Mouse (Mus musculus): ENCODE results near the gene Sh3bp2. TPM values are rescaled to one million over a fixed set of nuclear protein-coding genes. Genes with fewer than 3 reads are reported as not detected.

Gene Sh3bp2
- polyA plus RNA-seq, 1 experiment from 2014 or later = 17.1 TPM

GRCm38 (mm10) chr5:34502411-34502810 is 23.2 kb upstream of the Sh3bp2 start:
- Histone ChIP-seq H3K4me3 (ENCODE audit: low read length) (no peak overlapping the region), H3K4me2 (ENCODE audit: low read length) (no peak overlapping the region), H3K27ac (ENCODE audit: low read depth, low read length) (no peak overlapping the region), H3K9me3 (ENCODE audit: control insufficient read depth, low read length) (no peaks in the 10 kb centered on the region), H3K36me3 (ENCODE audit: control insufficient read depth, insufficient read depth, low read length) (no peaks in the 10 kb centered on the region), H3K4me1 (ENCODE audit: control insufficient read depth, insufficient read depth, low read depth, low read length) (no peaks in the 10 kb centered on the region), H3K27me3 (replicated peaks; ENCODE audit: control insufficient read depth, insufficient read depth, low read length) (no peaks in the 10 kb centered on the region), H3K9ac (ENCODE audit: low read depth, low read length) (no peak overlapping the region)
- ATAC-seq = no peak
- 91% methylated on average over 1 of the region's 1 CpGs for WGBS

GRCm38 (mm10) chr5:34502821-34503220 is 22.8 kb upstream of the Sh3bp2 start:
- Histone ChIP-seq H3K9ac (ENCODE audit: low read depth, low read length) (no peak overlapping the region), H3K9me3 (ENCODE audit: control insufficient read depth, low read length) (no peaks in the 10 kb centered on the region), H3K27me3 (replicated peaks; ENCODE audit: control insufficient read depth, insufficient read depth, low read length) (no peaks in the 10 kb centered on the region), H3K4me1 (ENCODE audit: control insufficient read depth, insufficient read depth, low read depth, low read length) (no peaks in the 10 kb centered on the region), H3K4me3 (ENCODE audit: low read length) (no peak overlapping the region), H3K27ac (ENCODE audit: low read depth, low read length) (no peak overlapping the region), H3K36me3 (ENCODE audit: control insufficient read depth, insufficient read depth, low read length) (no peaks in the 10 kb centered on the region), H3K4me2 (ENCODE audit: low read length) (no peak overlapping the region)
- no peak for ATAC-seq
- WGBS = 69% methylated on average over 6 of the region's 6 CpGs

GRCm38 (mm10) chr5:34512486-34512885 is 13.2 kb upstream of the Sh3bp2 start:
- ATAC-seq = no peak
- WGBS = 92% methylated on average over 3 of the region's 3 CpGs

GRCm38 (mm10) chr5:34513466-34514217 is 12.0 kb upstream of the Sh3bp2 start, which contains the start of gene Tnip2:
Gene Tnip2 (minus strand): TSS chr5:34513991.
- Histone ChIP-seq H3K4me3 (ENCODE audit: low read length) (peak within 1 kb of the TSS; percentile 77), H3K27me3 (replicated peaks; ENCODE audit: control insufficient read depth, insufficient read depth, low read length) (peaks cover 3% of the 10 kb centered on the region; the same call in 1 of the 2 replicates), H3K9ac (ENCODE audit: low read depth, low read length) (peak within 1 kb of the TSS; percentile 86), H3K4me2 (ENCODE audit: low read length) (peak within 1 kb of the TSS; percentile 95), H3K9me3 (ENCODE audit: control insufficient read depth, low read length) (no peaks in the 10 kb centered on the region), H3K27ac (ENCODE audit: low read depth, low read length) (peak within 1 kb of the TSS; percentile 24; the same call in 1 of the 2 replicates), H3K4me1 (ENCODE audit: control insufficient read depth, insufficient read depth, low read depth, low read length) (peaks cover 9% of the 10 kb centered on the region), H3K36me3 (ENCODE audit: control insufficient read depth, insufficient read depth, low read length) (no peaks in the 10 kb centered on the region)
- under 1% methylated on average over 63 of the region's 64 CpGs for WGBS
- ATAC-seq = peak; percentile 98

More at GRCm38 (mm10) chr5:34512486-34512885, 13.2 kb upstream of the Sh3bp2 start:
- no peak overlapping the region for H3K9ac ChIP-seq (ENCODE audit: low read depth, low read length)
- no peaks in the 10 kb centered on the region for H3K36me3 ChIP-seq (ENCODE audit: control insufficient read depth, insufficient read depth, low read length)
- H3K27me3 ChIP-seq (replicated peaks; ENCODE audit: control insufficient read depth, insufficient read depth, low read length) = peaks cover 3% of the 10 kb centered on the region; the same call in 1 of the 2 replicates
- no peak overlapping the region for H3K4me3 ChIP-seq (ENCODE audit: low read length)
- H3K27ac ChIP-seq (ENCODE audit: low read depth, low read length) = no peak overlapping the region
- H3K9me3 ChIP-seq (ENCODE audit: control insufficient read depth, low read length) = no peaks in the 10 kb centered on the region
- no peak overlapping the region for H3K4me2 ChIP-seq (ENCODE audit: low read length)
- H3K4me1 ChIP-seq (ENCODE audit: control insufficient read depth, insufficient read depth, low read depth, low read length) = peaks cover 9% of the 10 kb centered on the region

- Histone ChIP-seq H3K27ac (ENCODE audit: low read depth, low read length) (no peak overlapping the region), H3K9me3 (ENCODE audit: control insufficient read depth, low read length) (no peaks in the 10 kb centered on the region), H3K4me1 (ENCODE audit: control insufficient read depth, insufficient read depth, low read depth, low read length) (peaks cover 9% of the 10 kb centered on the region), H3K9ac (ENCODE audit: low read depth, low read length) (peak overlapping the region; percentile 56), H3K4me2 (ENCODE audit: low read length) (peak overlapping the region; percentile 95), H3K36me3 (ENCODE audit: control insufficient read depth, insufficient read depth, low read length) (no peaks in the 10 kb centered on the region), H3K27me3 (replicated peaks; ENCODE audit: control insufficient read depth, insufficient read depth, low read length) (peaks cover 3% of the 10 kb centered on the region; the same call in 1 of the 2 replicates), H3K4me3 (ENCODE audit: low read length) (peak overlapping the region; percentile 77)
- no peak; the same call in 1 of the 2 replicates for ATAC-seq
- WGBS = 23% methylated on average over 7 of the region's 7 CpGs
Observed at GRCm38 (mm10) chr5:34514218-34514566, 11.4 kb upstream of the Sh3bp2 start.

- no peak overlapping the region for H3K4me3 ChIP-seq (ENCODE audit: low read length)
- H3K36me3 ChIP-seq (ENCODE audit: control insufficient read depth, insufficient read depth, low read length) = no peaks in the 10 kb centered on the region
- H3K27me3 ChIP-seq (replicated peaks; ENCODE audit: control insufficient read depth, insufficient read depth, low read length) = peaks cover 3% of the 10 kb centered on the region; the same call in 1 of the 2 replicates
- H3K9ac ChIP-seq (ENCODE audit: low read depth, low read length) = no peak overlapping the region
- ATAC-seq = no peak
- H3K27ac ChIP-seq (ENCODE audit: low read depth, low read length) = no peak overlapping the region
- peaks cover 9% of the 10 kb centered on the region for H3K4me1 ChIP-seq (ENCODE audit: control insufficient read depth, insufficient read depth, low read depth, low read length)
- no peak overlapping the region for H3K4me2 ChIP-seq (ENCODE audit: low read length)
- H3K9me3 ChIP-seq (ENCODE audit: control insufficient read depth, low read length) = no peaks in the 10 kb centered on the region
Observed at GRCm38 (mm10) chr5:34515096-34515495, 10.5 kb upstream of the Sh3bp2 start.

- H3K36me3 ChIP-seq (ENCODE audit: control insufficient read depth, insufficient read depth, low read length) = no peaks in the 10 kb centered on the region
- ATAC-seq = no peak
- peaks cover 4% of the 10 kb centered on the region for H3K4me1 ChIP-seq (ENCODE audit: control insufficient read depth, insufficient read depth, low read depth, low read length)
- no peak overlapping the region for H3K9ac ChIP-seq (ENCODE audit: low read depth, low read length)
- 23% methylated on average over 3 of the region's 3 CpGs for WGBS
- H3K4me2 ChIP-seq (ENCODE audit: low read length) = no peak overlapping the region
- no peak overlapping the region for H3K4me3 ChIP-seq (ENCODE audit: low read length)
- no peaks in the 10 kb centered on the region for H3K9me3 ChIP-seq (ENCODE audit: control insufficient read depth, low read length)
- H3K27me3 ChIP-seq (replicated peaks; ENCODE audit: control insufficient read depth, insufficient read depth, low read length) = no peaks in the 10 kb centered on the region
- H3K27ac ChIP-seq (ENCODE audit: low read depth, low read length) = no peak overlapping the region
Observed at GRCm38 (mm10) chr5:34517913-34518312, 7.7 kb upstream of the Sh3bp2 start.

- Histone ChIP-seq H3K9me3 (ENCODE audit: control insufficient read depth, low read length) (no peaks in the 10 kb centered on the region), H3K4me1 (ENCODE audit: control insufficient read depth, insufficient read depth, low read depth, low read length) (no peaks in the 10 kb centered on the region), H3K4me2 (ENCODE audit: low read length) (no peak overlapping the region), H3K9ac (ENCODE audit: low read depth, low read length) (no peak overlapping the region), H3K36me3 (ENCODE audit: control insufficient read depth, insufficient read depth, low read length) (no peaks in the 10 kb centered on the region), H3K27me3 (replicated peaks; ENCODE audit: control insufficient read depth, insufficient read depth, low read length) (no peaks in the 10 kb centered on the region), H3K27ac (ENCODE audit: low read depth, low read length) (no peak overlapping the region), H3K4me3 (ENCODE audit: low read length) (no peak overlapping the region)
- ATAC-seq = no peak
- 81% methylated on average over 9 of the region's 9 CpGs for WGBS
Observed at GRCm38 (mm10) chr5:34519389-34519910, 6.2 kb upstream of the Sh3bp2 start.

GRCm38 (mm10) chr5:34520458-34521209 is 5.0 kb upstream of the Sh3bp2 start:
- ATAC-seq = no peak
- Histone ChIP-seq H3K4me3 (ENCODE audit: low read length) (no peak overlapping the region), H3K9ac (ENCODE audit: low read depth, low read length) (no peak overlapping the region), H3K4me2 (ENCODE audit: low read length) (no peak overlapping the region), H3K27ac (ENCODE audit: low read depth, low read length) (no peak overlapping the region), H3K9me3 (ENCODE audit: control insufficient read depth, low read length) (no peaks in the 10 kb centered on the region), H3K27me3 (replicated peaks; ENCODE audit: control insufficient read depth, insufficient read depth, low read length) (no peaks in the 10 kb centered on the region), H3K4me1 (ENCODE audit: control insufficient read depth, insufficient read depth, low read depth, low read length) (no peaks in the 10 kb centered on the region), H3K36me3 (ENCODE audit: control insufficient read depth, insufficient read depth, low read length) (no peaks in the 10 kb centered on the region)
- WGBS = 79% methylated on average over 11 of the region's 11 CpGs
